Mouse (Mus musculus): Measurements from ENCODE around the gene Shoc2.
"Not testable (repeated sequence)": the region's sequence is repeated elsewhere in the genome, so short reads cannot be mapped to it uniquely, and the experiment has no call there.

Shoc2 gene

GRCm38 (mm10) chr19:53943802-53944785 lies at the start of gene Shoc2, which contains the start of gene Bbip1:
TSS of gene Shoc2 (plus strand) at chr19:53944306.
TSS of gene Bbip1 (minus strand) at chr19:53944627.
- peak; percentile 99 for DNase-seq (ENCODE audit: low read depth, low spot score)

- no peak for DNase-seq (ENCODE audit: low read depth, low spot score)
These were observed 49.5 kb upstream of the Shoc2 start for GRCm38 (mm10) chr19:53894538-53895121.

- no peak for DNase-seq (ENCODE audit: low read depth, low spot score)
These were observed 46.1 kb upstream of the Shoc2 start for GRCm38 (mm10) chr19:53898046-53898445.

- DNase-seq (ENCODE audit: low read depth, low spot score): peak; percentile 18
These were observed 45.6 kb upstream of the Shoc2 start for GRCm38 (mm10) chr19:53898498-53898897.

- no peak for DNase-seq (ENCODE audit: low read depth, low spot score)
These were observed 44.9 kb upstream of the Shoc2 start for GRCm38 (mm10) chr19:53898970-53899900.

GRCm38 (mm10) chr19:53899941-53900610 lies 44.0 kb upstream of the Shoc2 start:
- no peak for DNase-seq (ENCODE audit: low read depth, low spot score)

- DNase-seq (ENCODE audit: low read depth, low spot score): no peak
These were observed 42.0 kb upstream of the Shoc2 start for GRCm38 (mm10) chr19:53901931-53902738.

GRCm38 (mm10) chr19:53902739-53903487 lies 41.2 kb upstream of the Shoc2 start:
- DNase-seq (ENCODE audit: low read depth, low spot score): peak; percentile 98

- peak; percentile 41 for DNase-seq (ENCODE audit: low read depth, low spot score)
These were observed 40.4 kb upstream of the Shoc2 start for GRCm38 (mm10) chr19:53903507-53904321.

GRCm38 (mm10) chr19:53904833-53905480 lies 39.1 kb upstream of the Shoc2 start:
- DNase-seq (ENCODE audit: low read depth, low spot score): no peak

GRCm38 (mm10) chr19:53906033-53906702 lies 37.9 kb upstream of the Shoc2 start:
- no peak for DNase-seq (ENCODE audit: low read depth, low spot score)

- DNase-seq (ENCODE audit: low read depth, low spot score): not testable (repeated sequence)
These were observed 37.4 kb upstream of the Shoc2 start for GRCm38 (mm10) chr19:53906703-53907070.

GRCm38 (mm10) chr19:53914950-53915349 lies 29.2 kb upstream of the Shoc2 start:
- DNase-seq (ENCODE audit: low read depth, low spot score): no peak

GRCm38 (mm10) chr19:53919541-53919940 lies 24.6 kb upstream of the Shoc2 start:
- DNase-seq (ENCODE audit: low read depth, low spot score): no peak

GRCm38 (mm10) chr19:53921996-53922395 lies 22.1 kb upstream of the Shoc2 start:
- not testable (repeated sequence) for DNase-seq (ENCODE audit: low read depth, low spot score)

- peak; percentile 86 for DNase-seq (ENCODE audit: low read depth, low spot score)
These were observed 18.8 kb upstream of the Shoc2 start for GRCm38 (mm10) chr19:53925338-53925751.

GRCm38 (mm10) chr19:53926705-53927104 lies 17.4 kb upstream of the Shoc2 start:
- DNase-seq (ENCODE audit: low read depth, low spot score): no peak
